Mouse (Mus musculus) ovary, postnatal 36 days (tissue): ENCODE measurements at regions not wholly inside any gene's neighbourhood (a gene's known extent, or its start where the extent isn't known, plus 50 kb on each side); places are given as distances from the start of the nearest gene placed in this dataset.

ENCODE experiments used
- DNase-seq: peaks from one replicate; pipeline ENCODE4 v3.0.0; 2022; ENCODE audit warnings: low spot score, mixed read lengths

GRCm38 (mm10) chr6:116767738-116768522 lies 51.2 kb upstream of the Tmem72 start:
- DNase-seq = peak; percentile 81

GRCm38 (mm10) chr6:116774954-116775675 lies 58.4 kb upstream of the Tmem72 start:
- DNase-seq = peak; percentile 29

- DNase-seq = no peak
Measured at GRCm38 (mm10) chr6:116786553-116787335, 70.0 kb upstream of the Tmem72 start.

- DNase-seq = no peak
Measured at GRCm38 (mm10) chr6:116793321-116793960, 76.7 kb upstream of the Tmem72 start.

GRCm38 (mm10) chr6:116793961-116794336 lies 77.2 kb upstream of the Tmem72 start:
- DNase-seq = no peak

- peak; percentile 15 for DNase-seq
Measured at GRCm38 (mm10) chr6:116821215-116821912, 104.7 kb upstream of the Tmem72 start.

- DNase-seq = no peak
Measured at GRCm38 (mm10) chr6:116822605-116823004, 105.9 kb upstream of the Tmem72 start.

- no peak for DNase-seq
Measured at GRCm38 (mm10) chr6:116825628-116826027, 108.9 kb upstream of the Tmem72 start.

- DNase-seq = peak; percentile 77
Measured at GRCm38 (mm10) chr6:116829341-116829740, 112.6 kb upstream of the Tmem72 start.

- no peak for DNase-seq
Measured at GRCm38 (mm10) chr6:116845990-116846862, 129.5 kb upstream of the Tmem72 start.

- no peak for DNase-seq
Measured at GRCm38 (mm10) chr6:116848538-116849093, 131.9 kb upstream of the Tmem72 start.

- DNase-seq = no peak
Measured at GRCm38 (mm10) chr6:116854029-116854428, 137.3 kb upstream of the Tmem72 start.

GRCm38 (mm10) chr6:116856093-116856492 lies 139.4 kb upstream of the Tmem72 start:
- no peak for DNase-seq

- DNase-seq = no peak
Measured at GRCm38 (mm10) chr6:116856917-116857491, 140.3 kb upstream of the Tmem72 start.

- DNase-seq = no peak
Measured at GRCm38 (mm10) chr6:116863130-116863529, 146.4 kb upstream of the Tmem72 start.

GRCm38 (mm10) chr6:116863626-116864025 lies 146.9 kb upstream of the Tmem72 start:
- no peak for DNase-seq

GRCm38 (mm10) chr6:116893299-116893698 lies 176.6 kb upstream of the Tmem72 start:
- no peak for DNase-seq

GRCm38 (mm10) chr6:116894252-116894651 lies 177.5 kb upstream of the Tmem72 start:
- DNase-seq = no peak

GRCm38 (mm10) chr6:116895114-116895513 lies 178.4 kb upstream of the Tmem72 start:
- DNase-seq = peak; percentile 15

GRCm38 (mm10) chr6:116896132-116896630 lies 179.5 kb upstream of the Tmem72 start:
- no peak for DNase-seq
